Mouse (Mus musculus) c-Kit-positive CD71-positive TER-119-negative erythroid progenitor cells, embryonic 14.5 days (primary cell): Measurements from ENCODE around the gene Lim2.

Source experiments
- DNase-seq: peaks from one replicate; pipeline ENCODE4 v3.0.0-alpha.2; 2013; ENCODE audit warnings: low read depth

Gene Lim2

DNA sequence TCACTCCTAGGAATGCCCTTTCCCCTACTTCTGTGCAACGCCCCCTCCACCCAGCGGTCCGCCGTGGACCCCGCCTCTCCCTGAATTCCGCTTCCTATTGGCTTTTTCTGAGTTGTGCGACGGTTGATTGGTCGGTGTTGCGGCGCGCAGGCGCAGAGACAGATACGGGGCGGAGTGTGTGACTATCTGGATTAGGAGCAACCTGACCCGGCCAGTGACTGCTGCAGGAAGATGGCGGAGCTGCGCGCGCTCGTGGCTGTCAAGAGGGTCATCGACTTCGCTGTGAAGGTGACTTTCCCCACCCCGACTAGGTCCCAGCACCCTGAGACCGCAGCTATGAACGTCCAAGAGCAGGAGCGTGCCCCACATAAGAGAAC lies 16.4 kb downstream of the Lim2 start, which contains the start of the genes Etfb and Gm45233:
Gene Etfb, plus strand, starts transcription at position 167 of the 377 bp plus-strand sequence.
Gene Gm45233, plus strand, starts transcription at position 212 of the 377 bp plus-strand sequence.
- DNase-seq = peak; percentile 90

DNA sequence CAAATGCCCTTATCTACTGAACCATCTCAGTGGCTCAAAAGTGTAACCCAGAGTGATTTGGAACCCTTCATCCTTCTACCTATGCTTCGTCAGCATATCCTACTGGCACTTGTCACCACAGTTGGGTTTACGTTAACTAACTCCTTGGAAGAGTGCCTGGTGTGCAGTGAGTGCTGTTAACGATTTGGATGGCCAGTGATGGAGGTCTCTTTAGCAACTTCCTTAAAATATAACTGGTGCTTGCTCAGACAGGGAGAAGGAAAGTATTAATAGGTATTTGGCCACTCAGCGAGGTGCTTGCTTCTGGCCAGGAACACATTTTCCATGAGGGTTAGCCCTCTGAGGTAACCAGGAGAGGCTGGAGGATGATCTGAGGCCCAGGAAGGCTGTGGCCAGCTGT lies 20.3 kb downstream of the Lim2 start:
- no peak for DNase-seq

- no peak for DNase-seq
Measured at GRCm38 (mm10) chr7:43448246-43448645, 20.8 kb downstream of the Lim2 start.

- no peak for DNase-seq
Measured at GRCm38 (mm10) chr7:43449811-43450210, 22.3 kb downstream of the Lim2 start.

DNA sequence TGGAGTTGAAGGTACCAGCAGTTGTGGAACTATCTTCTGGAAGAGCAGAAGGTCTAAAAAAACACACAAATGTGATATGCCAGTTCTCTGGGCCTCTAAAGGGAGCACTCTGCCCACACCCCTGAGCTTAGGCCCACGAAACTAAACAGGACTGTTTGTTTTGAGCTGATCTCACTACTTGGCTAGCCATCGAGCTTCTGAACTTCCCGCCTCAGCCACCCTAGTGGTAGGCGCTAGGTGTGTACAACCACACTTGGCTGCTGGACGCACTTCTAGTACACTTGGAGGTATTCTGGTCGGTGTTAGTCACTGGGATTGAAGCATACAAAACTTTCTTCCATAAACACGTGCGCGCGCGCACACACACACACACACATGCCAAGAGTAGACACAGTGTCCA lies 24.3 kb downstream of the Lim2 start:
- DNase-seq = no peak

DNA sequence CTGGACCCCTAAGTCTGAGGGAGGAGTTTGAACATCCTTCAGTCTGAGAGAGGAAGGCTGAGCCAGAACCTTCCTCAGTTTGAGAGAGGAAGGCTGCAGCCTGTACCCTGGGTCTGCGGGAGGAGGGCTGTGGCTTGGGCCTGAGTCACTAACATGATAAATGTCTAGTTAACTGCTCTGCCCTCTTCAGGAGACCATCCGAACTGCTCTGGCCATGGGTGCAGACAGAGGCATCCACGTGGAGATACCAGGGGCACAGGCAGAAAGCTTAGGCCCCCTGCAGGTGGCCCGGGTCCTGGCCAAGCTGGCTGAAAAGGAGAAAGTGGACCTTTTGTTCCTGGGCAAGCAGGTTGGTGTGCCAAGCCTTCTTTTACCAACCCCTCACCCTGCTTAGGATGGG lies 25.1 kb downstream of the Lim2 start:
- DNase-seq = peak; percentile 38

GRCm38 (mm10) chr7:43453599-43454355 lies 26.3 kb downstream of the Lim2 start:
- DNase-seq = no peak

- DNase-seq = no peak
Measured at GRCm38 (mm10) chr7:43454371-43454770, 26.9 kb downstream of the Lim2 start.

GRCm38 (mm10) chr7:43462851-43463250 lies 35.4 kb downstream of the Lim2 start, which contains the start of gene Vsig10l:
Vsig10l (plus strand) TSS chr7:43463151.
- DNase-seq = no peak

- no peak for DNase-seq
Measured at GRCm38 (mm10) chr7:43463976-43464375, 36.5 kb downstream of the Lim2 start.

- DNase-seq = no peak
Measured at GRCm38 (mm10) chr7:43464864-43465343, 37.4 kb downstream of the Lim2 start.

GRCm38 (mm10) chr7:43465344-43466098 lies 38.1 kb downstream of the Lim2 start:
- peak; percentile 92 for DNase-seq

DNA sequence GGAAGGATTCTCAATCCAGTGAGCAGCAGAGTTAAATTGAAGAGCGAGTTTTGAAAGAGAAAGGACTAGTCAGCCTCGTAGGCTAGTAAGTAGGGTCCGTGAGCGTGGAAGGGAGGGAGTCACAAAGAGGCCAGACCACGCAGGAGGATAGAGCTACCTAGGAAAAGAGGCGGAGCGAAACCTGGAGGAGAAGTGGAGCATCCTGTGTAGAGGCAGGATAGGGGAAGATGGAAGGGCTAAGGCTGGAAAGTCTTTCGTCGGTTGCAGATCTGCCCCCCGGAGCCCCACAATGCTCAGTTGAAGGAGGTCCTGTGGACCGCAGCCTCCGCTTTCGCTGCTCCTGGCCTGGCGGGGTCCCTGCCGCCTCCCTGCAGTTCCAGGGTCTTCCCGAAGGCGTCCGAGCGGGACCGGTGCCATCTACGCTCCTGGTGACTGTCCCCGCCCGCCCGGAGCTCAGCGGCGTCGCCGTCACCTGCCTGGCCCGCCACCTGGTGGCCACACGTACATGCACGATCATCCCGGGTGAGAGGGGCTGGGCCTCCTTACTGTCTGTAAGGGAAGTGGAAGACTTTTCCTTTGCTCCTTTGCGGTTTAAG lies 38.7 kb downstream of the Lim2 start:
- peak; percentile 60 for DNase-seq

- DNase-seq = peak; percentile 37
Measured at GRCm38 (mm10) chr7:43470373-43470772, 42.9 kb downstream of the Lim2 start.

- no peak for DNase-seq
Measured at GRCm38 (mm10) chr7:43475706-43476105, 48.2 kb downstream of the Lim2 start.

GRCm38 (mm10) chr7:43476376-43476775 lies 48.9 kb downstream of the Lim2 start:
- DNase-seq = no peak

DNA sequence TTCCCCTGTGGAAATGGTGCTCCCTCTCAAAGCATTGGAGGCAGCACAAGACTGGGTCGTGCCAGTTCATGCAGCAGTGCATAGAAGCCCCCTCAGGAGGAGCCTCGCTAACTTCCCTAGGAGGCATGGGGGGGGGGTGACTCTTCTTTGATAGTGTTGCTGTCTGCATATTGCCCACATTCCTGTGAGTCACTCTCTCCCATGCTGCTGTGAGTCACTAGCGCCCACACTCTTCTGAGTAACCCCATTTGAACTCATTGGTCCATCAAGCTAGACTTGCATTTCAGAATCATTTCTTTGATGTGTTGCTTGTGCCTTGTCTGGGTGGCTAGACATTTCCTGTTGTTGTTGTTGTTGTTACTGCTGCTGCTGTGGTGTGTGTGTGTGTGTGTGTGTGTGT lies 53.7 kb downstream of the Lim2 start:
- DNase-seq = no peak

- DNase-seq = no peak
Measured at GRCm38 (mm10) chr7:43482090-43482716, 54.7 kb downstream of the Lim2 start.

- no peak for DNase-seq
Measured at GRCm38 (mm10) chr7:43483236-43483635, 55.8 kb downstream of the Lim2 start.
